Mouse (Mus musculus): ENCODE measurements at regions not wholly inside any gene's neighbourhood (a gene's known extent, or its start where the extent isn't known, plus 50 kb on each side); places are given as distances from the start of the nearest gene placed in this dataset.
"Not testable (repeated sequence)": the region's sequence is repeated elsewhere in the genome, so short reads cannot be mapped to it uniquely, and the experiment has no call there.

GRCm38 (mm10) chr5:13847571-13847970, 56.2 kb downstream of the Speer3 start:
- no peak overlapping the region for H3K4me2 ChIP-seq (ENCODE audit: low read depth, low read length)
- ATAC-seq (ENCODE audit: low read depth), result no peak
- WGBS, result 72% methylated on average over 1 of the region's 1 CpGs
- H3K9me3 ChIP-seq (ENCODE audit: control insufficient read depth, low read length), result no peaks in the 10 kb centered on the region
- no peaks in the 10 kb centered on the region for H3K4me1 ChIP-seq (ENCODE audit: control insufficient read depth, insufficient read depth, low read length)
- no peak overlapping the region for H3K4me3 ChIP-seq (ENCODE audit: low read depth, low read length)
- no peaks in the 10 kb centered on the region for H3K36me3 ChIP-seq (ENCODE audit: control insufficient read depth, insufficient read depth, low read length)
- no peaks in the 10 kb centered on the region for H3K27me3 ChIP-seq (ENCODE audit: control insufficient read depth, insufficient read depth, low read length)
- no peak overlapping the region for H3K9ac ChIP-seq (replicated peaks; ENCODE audit: low read depth, low read length)
- no peak overlapping the region for H3K27ac ChIP-seq (ENCODE audit: low read depth, low read length)

GRCm38 (mm10) chr5:13880236-13880635, 88.8 kb downstream of the Speer3 start:
- ATAC-seq (ENCODE audit: low read depth); H3K4me3 ChIP-seq (ENCODE audit: low read depth, low read length); H3K9me3 ChIP-seq (ENCODE audit: control insufficient read depth, low read length); H3K9ac ChIP-seq (replicated peaks; ENCODE audit: low read depth, low read length); H3K27me3 ChIP-seq (ENCODE audit: control insufficient read depth, insufficient read depth, low read length); H3K36me3 ChIP-seq (ENCODE audit: control insufficient read depth, insufficient read depth, low read length); H3K27ac ChIP-seq (ENCODE audit: low read depth, low read length); H3K4me1 ChIP-seq (ENCODE audit: control insufficient read depth, insufficient read depth, low read length); H3K4me2 ChIP-seq (ENCODE audit: low read depth, low read length): not testable (repeated sequence)
- 90% methylated on average over 5 of the region's 6 CpGs for WGBS

- H3K9me3 ChIP-seq (ENCODE audit: control insufficient read depth, low read length), result no peaks in the 10 kb centered on the region
- no peaks in the 10 kb centered on the region for H3K4me1 ChIP-seq (ENCODE audit: control insufficient read depth, insufficient read depth, low read length)
- no peak overlapping the region for H3K27ac ChIP-seq (ENCODE audit: low read depth, low read length)
- no peaks in the 10 kb centered on the region for H3K27me3 ChIP-seq (ENCODE audit: control insufficient read depth, insufficient read depth, low read length)
- no peak overlapping the region for H3K9ac ChIP-seq (replicated peaks; ENCODE audit: low read depth, low read length)
- H3K4me3 ChIP-seq (ENCODE audit: low read depth, low read length), result no peak overlapping the region
- ATAC-seq (ENCODE audit: low read depth), result no peak
- H3K36me3 ChIP-seq (ENCODE audit: control insufficient read depth, insufficient read depth, low read length), result no peaks in the 10 kb centered on the region
- no peak overlapping the region for H3K4me2 ChIP-seq (ENCODE audit: low read depth, low read length)
Measured at GRCm38 (mm10) chr5:13888415-13888814, 97.0 kb downstream of the Speer3 start.

GRCm38 (mm10) chr5:13908257-13908656, 116.8 kb upstream of the Sema3e start:
- no peaks in the 10 kb centered on the region for H3K36me3 ChIP-seq (ENCODE audit: control insufficient read depth, insufficient read depth, low read length)
- no peak overlapping the region for H3K27ac ChIP-seq (ENCODE audit: low read depth, low read length)
- H3K9me3 ChIP-seq (ENCODE audit: control insufficient read depth, low read length), result no peaks in the 10 kb centered on the region
- no peak for ATAC-seq (ENCODE audit: low read depth)
- no peaks in the 10 kb centered on the region for H3K27me3 ChIP-seq (ENCODE audit: control insufficient read depth, insufficient read depth, low read length)
- WGBS, result 45% methylated on average over 3 of the region's 3 CpGs
- no peak overlapping the region for H3K4me2 ChIP-seq (ENCODE audit: low read depth, low read length)
- no peak overlapping the region for H3K9ac ChIP-seq (replicated peaks; ENCODE audit: low read depth, low read length)
- H3K4me3 ChIP-seq (ENCODE audit: low read depth, low read length), result no peak overlapping the region
- no peaks in the 10 kb centered on the region for H3K4me1 ChIP-seq (ENCODE audit: control insufficient read depth, insufficient read depth, low read length)

GRCm38 (mm10) chr5:13917355-13917754, 107.7 kb upstream of the Sema3e start:
- H3K9ac ChIP-seq (replicated peaks; ENCODE audit: low read depth, low read length), result no peak overlapping the region
- 90% methylated on average over 2 of the region's 2 CpGs for WGBS
- H3K4me2 ChIP-seq (ENCODE audit: low read depth, low read length), result no peak overlapping the region
- H3K36me3 ChIP-seq (ENCODE audit: control insufficient read depth, insufficient read depth, low read length), result no peaks in the 10 kb centered on the region
- H3K4me1 ChIP-seq (ENCODE audit: control insufficient read depth, insufficient read depth, low read length), result no peaks in the 10 kb centered on the region
- no peak overlapping the region for H3K4me3 ChIP-seq (ENCODE audit: low read depth, low read length)
- H3K27ac ChIP-seq (ENCODE audit: low read depth, low read length), result no peak overlapping the region
- no peaks in the 10 kb centered on the region for H3K27me3 ChIP-seq (ENCODE audit: control insufficient read depth, insufficient read depth, low read length)
- ATAC-seq (ENCODE audit: low read depth), result no peak
- H3K9me3 ChIP-seq (ENCODE audit: control insufficient read depth, low read length), result no peaks in the 10 kb centered on the region

GRCm38 (mm10) chr5:13922295-13922694, 102.8 kb upstream of the Sema3e start:
- H3K9me3 ChIP-seq (ENCODE audit: control insufficient read depth, low read length), result no peaks in the 10 kb centered on the region
- no peaks in the 10 kb centered on the region for H3K27me3 ChIP-seq (ENCODE audit: control insufficient read depth, insufficient read depth, low read length)
- ATAC-seq (ENCODE audit: low read depth), result no peak
- no peak overlapping the region for H3K27ac ChIP-seq (ENCODE audit: low read depth, low read length)
- WGBS, result 77% methylated on average over 4 of the region's 4 CpGs
- H3K4me3 ChIP-seq (ENCODE audit: low read depth, low read length), result no peak overlapping the region
- no peak overlapping the region for H3K9ac ChIP-seq (replicated peaks; ENCODE audit: low read depth, low read length)
- no peak overlapping the region for H3K4me2 ChIP-seq (ENCODE audit: low read depth, low read length)
- H3K4me1 ChIP-seq (ENCODE audit: control insufficient read depth, insufficient read depth, low read length), result no peaks in the 10 kb centered on the region
- no peaks in the 10 kb centered on the region for H3K36me3 ChIP-seq (ENCODE audit: control insufficient read depth, insufficient read depth, low read length)

GRCm38 (mm10) chr5:13931011-13931410, 94.1 kb upstream of the Sema3e start:
- H3K9ac ChIP-seq (replicated peaks; ENCODE audit: low read depth, low read length), result no peak overlapping the region
- H3K4me3 ChIP-seq (ENCODE audit: low read depth, low read length), result no peak overlapping the region
- no peak for ATAC-seq (ENCODE audit: low read depth)
- H3K9me3 ChIP-seq (ENCODE audit: control insufficient read depth, low read length), result no peaks in the 10 kb centered on the region
- 83% methylated on average over 2 of the region's 2 CpGs for whole genome bisulfite sequencing
- no peak overlapping the region for H3K27ac ChIP-seq (ENCODE audit: low read depth, low read length)
- no peaks in the 10 kb centered on the region for H3K36me3 ChIP-seq (ENCODE audit: control insufficient read depth, insufficient read depth, low read length)
- no peaks in the 10 kb centered on the region for H3K27me3 ChIP-seq (ENCODE audit: control insufficient read depth, insufficient read depth, low read length)
- H3K4me1 ChIP-seq (ENCODE audit: control insufficient read depth, insufficient read depth, low read length), result no peaks in the 10 kb centered on the region
- no peak overlapping the region for H3K4me2 ChIP-seq (ENCODE audit: low read depth, low read length)

GRCm38 (mm10) chr5:13951346-13951745, 73.7 kb upstream of the Sema3e start:
- H3K4me3 ChIP-seq (ENCODE audit: low read depth, low read length), result no peak overlapping the region
- no peak overlapping the region for H3K9ac ChIP-seq (replicated peaks; ENCODE audit: low read depth, low read length)
- no peaks in the 10 kb centered on the region for H3K36me3 ChIP-seq (ENCODE audit: control insufficient read depth, insufficient read depth, low read length)
- no peak overlapping the region for H3K27ac ChIP-seq (ENCODE audit: low read depth, low read length)
- no peaks in the 10 kb centered on the region for H3K9me3 ChIP-seq (ENCODE audit: control insufficient read depth, low read length)
- no peak for ATAC-seq (ENCODE audit: low read depth)
- no peak overlapping the region for H3K4me2 ChIP-seq (ENCODE audit: low read depth, low read length)
- no peaks in the 10 kb centered on the region for H3K4me1 ChIP-seq (ENCODE audit: control insufficient read depth, insufficient read depth, low read length)
- no peaks in the 10 kb centered on the region for H3K27me3 ChIP-seq (ENCODE audit: control insufficient read depth, insufficient read depth, low read length)

GRCm38 (mm10) chr5:13955616-13956015, 69.5 kb upstream of the Sema3e start:
- Histone ChIP-seq H3K9ac (replicated peaks; ENCODE audit: low read depth, low read length) (no peak overlapping the region), H3K36me3 (ENCODE audit: control insufficient read depth, insufficient read depth, low read length) (no peaks in the 10 kb centered on the region), H3K27me3 (ENCODE audit: control insufficient read depth, insufficient read depth, low read length) (no peaks in the 10 kb centered on the region), H3K4me2 (ENCODE audit: low read depth, low read length) (no peak overlapping the region), H3K9me3 (ENCODE audit: control insufficient read depth, low read length) (no peaks in the 10 kb centered on the region), H3K4me3 (ENCODE audit: low read depth, low read length) (no peak overlapping the region), H3K27ac (ENCODE audit: low read depth, low read length) (no peak overlapping the region), H3K4me1 (ENCODE audit: control insufficient read depth, insufficient read depth, low read length) (no peaks in the 10 kb centered on the region)
- 54% methylated on average over 1 of the region's 1 CpGs for WGBS
- ATAC-seq (ENCODE audit: low read depth), result peak; percentile 34; the same call in 1 of the 2 replicates

GRCm38 (mm10) chr5:13959575-13959974, 65.5 kb upstream of the Sema3e start:
- H3K27me3 ChIP-seq (ENCODE audit: control insufficient read depth, insufficient read depth, low read length), result no peaks in the 10 kb centered on the region
- H3K4me2 ChIP-seq (ENCODE audit: low read depth, low read length), result no peak overlapping the region
- no peak overlapping the region for H3K9ac ChIP-seq (replicated peaks; ENCODE audit: low read depth, low read length)
- no peaks in the 10 kb centered on the region for H3K9me3 ChIP-seq (ENCODE audit: control insufficient read depth, low read length)
- H3K4me1 ChIP-seq (ENCODE audit: control insufficient read depth, insufficient read depth, low read length), result no peaks in the 10 kb centered on the region
- no peaks in the 10 kb centered on the region for H3K36me3 ChIP-seq (ENCODE audit: control insufficient read depth, insufficient read depth, low read length)
- ATAC-seq (ENCODE audit: low read depth), result no peak
- H3K27ac ChIP-seq (ENCODE audit: low read depth, low read length), result no peak overlapping the region
- WGBS, result 60% methylated on average over 4 of the region's 4 CpGs
- H3K4me3 ChIP-seq (ENCODE audit: low read depth, low read length), result no peak overlapping the region
